Mouse (Mus musculus) embryonic fibroblast, embryonic 13.5 days (primary cell): ENCODE measurements at regions not wholly inside any gene's neighbourhood (a gene's known extent, or its start where the extent isn't known, plus 50 kb on each side); places are given as distances from the start of the nearest gene placed in this dataset.

Experiments
- CTCF ChIP-seq: IDR thresholded peaks from 2 replicates; pipeline ENCODE4 v1.5.1; 2011; ENCODE audit warnings: mild to moderate bottlenecking, control low read depth, low read length, moderate library complexity, borderline replicate concordance; ENCODE audit not compliant: insufficient read depth
- POLR2A ChIP-seq: IDR thresholded peaks from 2 replicates; pipeline ENCODE4 v1.6.1; 2011; ENCODE audit warnings: low read depth, mild to moderate bottlenecking, control low read depth, low read length, moderate library complexity

- no peak for TF ChIP-seq POLR2A
- TF ChIP-seq CTCF, result no peak
Observed at GRCm38 (mm10) chr1:41349798-41350758, 544.7 kb downstream of the Tmem182 start.
